Mouse (Mus musculus) forebrain, embryonic 12.5 days (tissue): ENCODE results near the gene Abcc5. TPM values are rescaled to one million over a fixed set of nuclear protein-coding genes. Genes with fewer than 3 reads are reported as not detected.

Source experiments
- ATAC-seq: fragments of 200-750 bp; cut with Nextera tagmentation; 2 replicates; pipeline ENCODE4 v1.8.0; 2017; ENCODE audit warnings: moderate TSS enrichment; ENCODE audit not compliant: low FRiP score
- H3K27ac ChIP-seq: fragments of 300-500 bp; sonication (generic); 2 replicates; pipeline ENCODE4 v1.5.1; 2016; ENCODE audit warnings: mild to moderate bottlenecking
- H3K27me3 ChIP-seq: fragments of 300-500 bp; sonication (generic); 2 replicates; pipeline ENCODE4 v1.6.1; 2016; ENCODE audit warnings: mild to moderate bottlenecking
- H3K36me3 ChIP-seq: fragments of 300-500 bp; sonication (generic); replicated peaks from 2 replicates; pipeline ENCODE4 v1.6.1; 2016; ENCODE audit warnings: mild to moderate bottlenecking
- H3K4me1 ChIP-seq: fragments of 300-500 bp; sonication (generic); 2 replicates; pipeline ENCODE4 v1.6.1; 2016
- H3K4me2 ChIP-seq: fragments of 300-500 bp; sonication (generic); 2 replicates; pipeline ENCODE4 v1.6.1; 2016; ENCODE audit warnings: mild to moderate bottlenecking, moderate library complexity
- H3K4me3 ChIP-seq: fragments of 300-500 bp; sonication (generic); replicated peaks from 2 replicates; pipeline ENCODE4 v1.5.1; 2016; ENCODE audit warnings: mild to moderate bottlenecking
- H3K9ac ChIP-seq: fragments of 300-500 bp; sonication (generic); 2 replicates; pipeline ENCODE4 v1.6.1; 2016; ENCODE audit warnings: mild to moderate bottlenecking
- H3K9me3 ChIP-seq: fragments of 300-500 bp; sonication (generic); 2 replicates; pipeline ENCODE4 v1.6.1; 2016
- whole genome bisulfite sequencing: fragments of 180-500 bp; shearing (Covaris S2); methylation state at CpG from one replicate; pipeline ENCODE4 v1.1.7; 2016; 5-methylcytosine and 5-hydroxymethylcytosine counted together
- polyA plus RNA-seq: library from polyadenylated mRNA; unstranded; fragments of >200 nt; fragmentation: Nextera tagmentation; extraction: Ambion mirVana; gene quantifications from 2 replicates; pipeline ENCODE4 v1.2.1, GENCODE M21; 2016

The Abcc5 gene
- polyA plus RNA-seq, 1 experiment from 2014 or later = 102 TPM

- Histone ChIP-seq H3K4me1 (no peaks in the 10 kb centered on the region), H3K4me3 (no peak overlapping the region), H3K9me3 (no peaks in the 10 kb centered on the region), H3K36me3 (peaks cover 9% of the 10 kb centered on the region), H3K4me2 (no peak overlapping the region), H3K9ac (no peak overlapping the region), H3K27ac (no peak overlapping the region), H3K27me3 (no peaks in the 10 kb centered on the region)
- 88% methylated on average over 2 of the region's 2 CpGs for WGBS
- no peak for ATAC-seq
Measured at GRCm38 (mm10) chr16:20416262-20416661, 9.9 kb downstream of the Abcc5 start.

GRCm38 (mm10) chr16:20415804-20416203 is 10.4 kb downstream of the Abcc5 start:
- WGBS = 91% methylated on average over 6 of the region's 6 CpGs
- Histone ChIP-seq H3K4me3 (no peak overlapping the region), H3K4me1 (no peaks in the 10 kb centered on the region), H3K9ac (no peak overlapping the region), H3K4me2 (no peak overlapping the region), H3K36me3 (peaks cover 4% of the 10 kb centered on the region), H3K27ac (no peak overlapping the region), H3K27me3 (no peaks in the 10 kb centered on the region), H3K9me3 (no peaks in the 10 kb centered on the region)
- no peak for ATAC-seq

GRCm38 (mm10) chr16:20415211-20415610 is 11.0 kb downstream of the Abcc5 start:
- H3K36me3 ChIP-seq = peaks cover 2% of the 10 kb centered on the region
- H3K9ac ChIP-seq = no peak overlapping the region
- H3K4me2 ChIP-seq = no peak overlapping the region
- WGBS = 90% methylated on average over 2 of the region's 2 CpGs
- H3K4me3 ChIP-seq = no peak overlapping the region
- H3K27me3 ChIP-seq = no peaks in the 10 kb centered on the region
- no peaks in the 10 kb centered on the region for H3K9me3 ChIP-seq
- ATAC-seq = no peak
- H3K4me1 ChIP-seq = no peaks in the 10 kb centered on the region
- no peak overlapping the region for H3K27ac ChIP-seq

GRCm38 (mm10) chr16:20413870-20414331 is 12.3 kb downstream of the Abcc5 start:
- ATAC-seq = no peak
- 88% methylated on average over 2 of the region's 2 CpGs for WGBS
- Histone ChIP-seq H3K27me3 (no peaks in the 10 kb centered on the region), H3K9me3 (no peaks in the 10 kb centered on the region), H3K4me1 (no peaks in the 10 kb centered on the region), H3K27ac (no peak overlapping the region), H3K36me3 (no peaks in the 10 kb centered on the region), H3K4me2 (no peak overlapping the region), H3K4me3 (no peak overlapping the region), H3K9ac (no peak overlapping the region)

GRCm38 (mm10) chr16:20411958-20412570 is 14.1 kb downstream of the Abcc5 start:
- Histone ChIP-seq H3K9me3 (no peaks in the 10 kb centered on the region), H3K27me3 (no peaks in the 10 kb centered on the region), H3K9ac (no peak overlapping the region), H3K36me3 (no peaks in the 10 kb centered on the region), H3K27ac (no peak overlapping the region), H3K4me2 (no peak overlapping the region), H3K4me1 (no peaks in the 10 kb centered on the region), H3K4me3 (no peak overlapping the region)
- 79% methylated on average over 8 of the region's 8 CpGs for WGBS
- ATAC-seq = no peak

GRCm38 (mm10) chr16:20405335-20405734 is 20.9 kb downstream of the Abcc5 start:
- WGBS = 90% methylated on average over 4 of the region's 4 CpGs
- no peak overlapping the region for H3K9ac ChIP-seq
- H3K4me1 ChIP-seq = no peaks in the 10 kb centered on the region
- no peak overlapping the region for H3K4me3 ChIP-seq
- H3K27ac ChIP-seq = no peak overlapping the region
- no peak overlapping the region for H3K4me2 ChIP-seq
- no peaks in the 10 kb centered on the region for H3K9me3 ChIP-seq
- no peak for ATAC-seq
- H3K27me3 ChIP-seq = no peaks in the 10 kb centered on the region
- H3K36me3 ChIP-seq = peaks cover 30% of the 10 kb centered on the region

- H3K4me2 ChIP-seq = no peak overlapping the region
- H3K4me1 ChIP-seq = no peaks in the 10 kb centered on the region
- no peak for ATAC-seq
- H3K9me3 ChIP-seq = no peaks in the 10 kb centered on the region
- no peak overlapping the region for H3K9ac ChIP-seq
- H3K4me3 ChIP-seq = no peak overlapping the region
- H3K27me3 ChIP-seq = no peaks in the 10 kb centered on the region
- peaks cover 48% of the 10 kb centered on the region for H3K36me3 ChIP-seq
- no peak overlapping the region for H3K27ac ChIP-seq
- 98% methylated on average over 2 of the region's 2 CpGs for WGBS
Measured at GRCm38 (mm10) chr16:20403327-20403726, 22.9 kb downstream of the Abcc5 start.

GRCm38 (mm10) chr16:20401592-20401991 is 24.6 kb downstream of the Abcc5 start:
- no peak for ATAC-seq
- 84% methylated on average over 3 of the region's 3 CpGs for WGBS

GRCm38 (mm10) chr16:20400707-20401591 is 25.2 kb downstream of the Abcc5 start:
- WGBS = 95% methylated on average over 12 of the region's 12 CpGs
- Histone ChIP-seq H3K36me3 (peaks cover 68% of the 10 kb centered on the region), H3K9ac (no peak overlapping the region), H3K27me3 (no peaks in the 10 kb centered on the region), H3K4me1 (no peaks in the 10 kb centered on the region), H3K9me3 (no peaks in the 10 kb centered on the region), H3K4me2 (no peak overlapping the region), H3K27ac (no peak overlapping the region), H3K4me3 (no peak overlapping the region)
- no peak for ATAC-seq

More at GRCm38 (mm10) chr16:20401592-20401991, 24.6 kb downstream of the Abcc5 start:
- Histone ChIP-seq H3K9ac (no peak overlapping the region), H3K9me3 (no peaks in the 10 kb centered on the region), H3K36me3 (peaks cover 61% of the 10 kb centered on the region), H3K4me2 (no peak overlapping the region), H3K4me1 (no peaks in the 10 kb centered on the region), H3K27ac (no peak overlapping the region), H3K4me3 (no peak overlapping the region), H3K27me3 (no peaks in the 10 kb centered on the region)

- no peak for ATAC-seq
- H3K4me3 ChIP-seq = no peak overlapping the region
- H3K27ac ChIP-seq = no peak overlapping the region
- 93% methylated on average over 10 of the region's 10 CpGs for WGBS
- no peaks in the 10 kb centered on the region for H3K4me1 ChIP-seq
- H3K9ac ChIP-seq = no peak overlapping the region
- no peaks in the 10 kb centered on the region for H3K9me3 ChIP-seq
- H3K36me3 ChIP-seq = peaks cover 67% of the 10 kb centered on the region
- no peaks in the 10 kb centered on the region for H3K27me3 ChIP-seq
- no peak overlapping the region for H3K4me2 ChIP-seq
Measured at GRCm38 (mm10) chr16:20396851-20397250, 29.3 kb downstream of the Abcc5 start.

- H3K4me2 ChIP-seq = no peak overlapping the region
- no peak overlapping the region for H3K9ac ChIP-seq
- H3K4me1 ChIP-seq = no peaks in the 10 kb centered on the region
- no peaks in the 10 kb centered on the region for H3K27me3 ChIP-seq
- H3K27ac ChIP-seq = no peak overlapping the region
- H3K4me3 ChIP-seq = no peak overlapping the region
- H3K36me3 ChIP-seq = peaks cover 76% of the 10 kb centered on the region
- 89% methylated on average over 11 of the region's 11 CpGs for WGBS
- ATAC-seq = no peak
- no peaks in the 10 kb centered on the region for H3K9me3 ChIP-seq
Measured at GRCm38 (mm10) chr16:20395216-20395907, 30.8 kb downstream of the Abcc5 start.

- H3K36me3 ChIP-seq = peaks cover 61% of the 10 kb centered on the region
- H3K27ac ChIP-seq = no peak overlapping the region
- no peak overlapping the region for H3K4me2 ChIP-seq
- H3K4me3 ChIP-seq = no peak overlapping the region
- no peaks in the 10 kb centered on the region for H3K4me1 ChIP-seq
- 88% methylated on average over 3 of the region's 3 CpGs for WGBS
- H3K9ac ChIP-seq = no peak overlapping the region
- no peaks in the 10 kb centered on the region for H3K9me3 ChIP-seq
- H3K27me3 ChIP-seq = no peaks in the 10 kb centered on the region
- ATAC-seq = no peak
Measured at GRCm38 (mm10) chr16:20391753-20392152, 34.4 kb downstream of the Abcc5 start.
